Mouse (Mus musculus) left cerebral cortex, postnatal 14 days (tissue): Measurements from ENCODE around the gene Pagr1b. TPM values are rescaled to one million over a fixed set of nuclear protein-coding genes. Genes with fewer than 3 reads are reported as not detected.
A peak's percentile ranks its signal among the peaks of the same experiment; 100 is the strongest.

ENCODE experiments used
- DNase-seq, 2 experiments: peaks; one replicate each; pipeline ENCODE4 v3.0.0; 2021 to 2022; ENCODE audit warnings: low spot score in 2 of 2, mixed read lengths in 1 of 2
- intact Hi-C: fragments of 180-260 bp; cut with DNase I; formaldehyde crosslinking; loops from one replicate; pipeline ENCODE4 v1.15.1; 2025
- long read RNA-seq, 2 experiments: library from polyadenylated mRNA; stranded (forward); transcript quantifications; one replicate each; pipeline ENCODE4 v2.0.0; 2021
- total RNA-seq, 2 experiments: library from RNA; stranded (reverse); gene quantifications; 2 replicates each; pipeline ENCODE4 v1.2.3; 2021

Gene Pagr1b
- not detected for total RNA-seq
- long read RNA-seq, experiment 1: 0 reads
- long read RNA-seq, experiment 2: 0 reads

DNA sequence TGATC is at the start of gene Pagr1b:
Pagr1b (minus strand) TSS at position 4 of the 5 bp plus-strand sequence.
- intact Hi-C loops: loop anchor here (2.0 to 5.0 kb wide), 3 partner anchors 39 to 89 kb away; partner anchors contain the start of genes Asphd1, Cdipt and Cdiptos
- no peak for DNase-seq

DNA sequence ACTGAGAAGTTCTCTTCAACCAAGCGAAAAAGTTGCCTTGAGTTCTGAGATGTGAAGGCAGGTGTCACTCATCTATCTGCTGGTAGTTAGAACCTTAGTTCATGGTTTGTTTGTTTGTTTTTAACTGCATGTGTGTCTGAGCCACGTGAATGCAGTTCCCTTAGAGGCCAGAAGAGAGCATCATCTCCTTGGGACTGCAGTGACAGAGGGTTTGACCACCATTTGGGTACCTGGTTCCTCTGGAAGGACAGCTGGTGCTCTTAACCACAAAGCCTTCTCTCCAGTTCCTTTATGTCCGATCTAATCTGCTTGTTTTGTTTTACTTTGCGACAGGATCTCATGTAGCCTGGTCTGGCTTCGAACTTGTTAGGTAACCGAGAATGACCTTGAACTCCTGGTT is 49.3 kb upstream of the Pagr1b start:
- intact Hi-C loops: no loop called here
- DNase-seq: no peak

DNA sequence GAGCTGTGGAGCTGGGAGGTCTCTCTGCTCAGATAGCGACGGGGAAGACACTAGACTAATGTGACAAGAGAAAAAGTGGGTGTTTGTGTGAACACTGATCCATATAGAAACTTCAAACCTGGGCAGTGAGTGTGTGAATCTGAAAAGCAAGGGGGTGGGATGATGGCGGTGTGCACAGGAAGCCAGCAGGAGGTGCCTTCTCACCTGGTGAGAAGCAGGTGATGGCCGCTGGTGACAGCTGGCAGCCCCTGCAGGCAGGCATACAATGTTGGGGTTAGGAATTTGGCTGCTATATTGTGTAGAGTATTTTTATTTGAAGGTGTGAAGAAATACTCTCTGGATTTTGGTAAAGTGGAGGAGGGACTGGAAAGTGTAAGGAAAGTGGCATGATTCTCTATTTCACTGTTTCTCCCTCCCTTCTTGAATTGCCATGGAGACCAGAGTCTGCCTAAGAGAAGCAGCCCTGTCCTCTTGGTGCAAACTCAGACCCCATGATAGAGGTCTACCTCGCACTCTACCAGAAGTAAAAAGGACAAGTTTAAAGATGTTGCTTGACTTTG is 38.8 kb upstream of the Pagr1b start:
- DNase-seq: peak in 1 of 2 experiments; percentile 30
- intact Hi-C loops: no loop called here

DNA sequence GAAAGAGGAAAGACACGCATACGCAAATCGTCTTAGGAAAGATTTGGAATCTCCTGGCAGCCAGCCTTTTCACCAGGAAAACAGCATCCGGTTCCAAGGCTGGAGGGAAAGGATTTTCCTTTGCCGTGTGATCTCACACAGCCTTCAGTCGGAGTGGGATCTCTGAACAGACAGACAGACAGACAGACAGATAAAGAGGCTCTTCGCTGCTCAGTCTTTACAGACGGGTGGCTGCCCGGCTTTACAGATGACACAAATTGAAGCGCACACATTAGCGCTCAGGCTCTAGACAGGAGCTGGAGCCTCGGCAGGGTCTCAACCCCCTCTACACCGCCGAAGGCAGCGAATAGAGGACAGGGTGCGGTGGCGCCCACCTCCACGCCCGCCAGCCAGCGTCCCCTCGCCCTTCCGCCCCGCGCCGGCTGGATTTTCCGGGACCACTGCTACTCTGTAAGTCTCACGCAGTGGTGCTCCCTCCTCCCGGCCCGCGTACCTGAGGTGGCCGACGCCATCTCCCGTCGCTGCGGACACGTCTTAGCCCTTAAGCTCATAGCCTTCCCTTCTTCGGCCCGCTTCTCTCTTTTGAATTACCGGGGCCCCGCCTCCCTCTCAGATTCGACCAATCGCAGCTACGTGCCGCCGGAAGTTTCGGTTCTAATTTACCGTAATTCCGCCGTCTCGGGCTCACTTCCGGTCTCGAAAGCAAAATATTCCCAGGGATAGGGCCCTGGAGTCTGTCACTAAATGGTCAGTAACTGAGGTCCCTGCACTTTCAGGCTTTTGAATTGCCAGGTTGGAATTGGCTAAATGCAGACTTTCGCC is 25.8 kb upstream of the Pagr1b start, which contains the start of gene Kif22:
Kif22 (minus strand) TSS at position 621 of the 822 bp plus-strand sequence.
- intact Hi-C loops: loop anchor here (5.0 kb wide), 1 partner anchor 50 kb away; the partner anchor contains the start of gene AI467606
- DNase-seq: peak; percentile 80 to 90

DNA sequence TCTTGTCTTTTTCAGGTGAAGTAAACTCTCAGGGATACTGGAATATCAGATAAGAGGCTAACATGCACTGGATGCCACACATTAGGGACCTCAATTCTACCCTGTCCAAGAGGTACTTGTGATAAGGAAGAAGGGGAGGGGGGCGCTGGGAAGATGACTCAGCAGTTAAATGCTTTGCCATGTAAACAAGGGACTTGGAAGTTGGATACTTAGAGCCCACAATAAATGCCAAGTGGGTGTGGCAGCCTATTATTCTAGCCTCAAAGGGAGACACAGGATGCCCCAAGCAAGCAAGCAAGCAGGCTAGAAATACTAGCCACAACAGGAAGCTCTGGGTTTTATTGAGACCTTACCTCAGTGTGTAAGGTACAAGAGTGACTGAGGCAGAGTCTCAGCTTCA is 15.0 kb upstream of the Pagr1b start:
- intact Hi-C loops: no loop called here
- no peak for DNase-seq

DNA sequence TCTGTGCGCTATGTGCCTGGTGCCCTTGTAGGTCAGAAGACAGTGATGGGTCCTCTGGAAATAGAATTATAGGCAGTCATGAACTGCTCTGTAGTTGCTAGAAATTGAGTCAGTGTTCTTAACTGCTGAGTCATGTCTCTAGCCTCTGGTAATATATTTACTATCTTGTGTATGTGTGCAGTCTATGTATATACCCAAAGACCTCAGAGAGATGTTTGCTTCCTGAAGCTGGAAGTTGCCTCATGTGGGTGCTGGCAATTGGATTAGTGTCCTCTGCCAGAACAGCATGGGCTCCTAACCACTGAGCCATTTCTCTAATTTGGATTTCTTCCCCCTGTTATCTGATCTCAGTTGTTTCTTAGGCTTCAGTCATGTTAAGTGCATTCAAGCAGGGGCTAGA is 13.9 kb upstream of the Pagr1b start:
- DNase-seq: no peak

DNA sequence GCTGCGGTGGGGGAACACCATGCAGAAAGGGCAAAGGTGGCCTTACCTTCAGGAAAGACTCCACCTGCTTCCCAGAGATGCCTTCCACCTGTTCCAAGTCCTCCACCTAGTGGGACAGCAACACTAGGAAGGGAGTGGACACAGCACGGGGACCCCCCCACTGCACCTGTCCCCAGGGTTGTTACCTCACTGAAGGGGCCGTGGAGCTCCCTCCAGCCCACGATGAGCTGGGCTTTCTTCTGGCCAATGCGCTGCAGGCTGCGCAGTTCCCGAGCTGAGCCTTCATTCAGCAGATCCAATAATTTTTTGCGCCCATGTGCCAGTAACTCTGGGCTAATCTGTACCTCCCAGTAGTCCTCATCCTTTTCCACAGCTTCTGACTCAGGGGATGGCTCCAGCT is 11.6 kb upstream of the Pagr1b start:
- DNase-seq: peak in 1 of 2 experiments; percentile 45
- intact Hi-C loops: loop anchor here (5.0 kb wide), 1 partner anchor 146 kb away; the partner anchor contains the start of gene Taok2

More for the DNA sequence above, 13.9 kb upstream of the Pagr1b start:
- intact Hi-C loops: no loop called here

DNA sequence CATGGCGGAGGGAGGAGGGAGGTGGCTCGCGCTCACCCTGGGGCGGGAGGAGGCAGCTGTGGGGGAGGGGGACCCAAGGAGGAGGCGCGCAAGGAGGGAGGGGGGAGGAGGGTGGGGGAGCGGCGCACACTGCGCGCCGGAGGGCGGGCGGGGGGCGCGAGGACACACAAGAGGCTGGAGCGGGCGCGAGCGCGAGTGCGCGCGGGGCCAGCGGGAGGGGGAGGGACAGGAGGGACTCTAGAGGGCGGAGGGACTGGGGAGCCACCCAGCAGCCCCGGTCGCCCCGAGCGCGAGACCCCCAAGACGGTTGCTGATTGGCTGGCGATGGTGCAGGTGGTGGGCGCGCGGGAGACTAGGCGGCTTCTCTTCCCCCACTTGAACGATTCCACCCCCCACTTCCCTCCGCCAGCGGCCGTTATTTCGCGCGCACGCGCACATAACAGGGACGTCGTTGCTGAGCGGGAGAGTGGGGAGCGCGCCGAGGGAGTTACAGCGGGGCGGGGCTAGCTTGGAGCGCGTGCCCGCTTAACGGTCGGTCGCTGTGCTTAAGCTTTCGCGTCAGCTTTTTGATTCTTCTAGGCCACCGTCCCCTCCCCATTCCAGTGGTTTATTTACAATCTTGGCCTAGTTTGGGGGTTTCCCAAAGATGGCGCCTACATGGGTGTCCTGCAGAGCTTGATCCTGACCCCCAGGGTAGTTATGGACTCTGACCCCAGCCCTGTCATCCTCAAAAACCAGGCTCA is 10.9 kb upstream of the Pagr1b start, which contains the start of gene Maz:
Maz (minus strand) TSS at position 54 of the 743 bp plus-strand sequence.
- peak; percentile 100 for DNase-seq
- intact Hi-C loops: loop anchor here (5.0 kb wide), 1 partner anchor 145 kb away; the partner anchor contains the start of gene Taok2

DNA sequence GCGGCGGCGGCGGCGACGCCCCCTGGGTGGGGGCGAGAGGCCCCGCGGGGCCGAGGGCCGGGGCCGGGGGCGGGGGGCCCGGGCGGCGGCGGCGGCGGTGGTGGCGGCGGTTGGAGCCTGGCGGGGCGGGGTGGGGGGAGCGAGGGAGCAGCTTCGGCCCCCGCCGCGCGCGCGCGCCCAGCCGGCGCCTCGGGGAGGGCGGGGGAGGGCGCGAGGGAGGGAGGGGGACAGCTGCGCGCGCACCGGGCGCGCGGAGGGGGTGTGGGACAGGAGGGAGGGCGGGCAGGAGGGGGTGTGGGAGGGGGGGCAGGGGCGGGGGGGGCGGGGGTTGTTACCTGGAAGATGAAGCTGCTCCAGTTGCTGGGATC is 10.3 kb upstream of the Pagr1b start:
- DNase-seq: no peak
- intact Hi-C loops: loop anchor here (5.0 kb wide), 1 partner anchor 144 kb away; the partner anchor contains the start of gene Taok2

DNA sequence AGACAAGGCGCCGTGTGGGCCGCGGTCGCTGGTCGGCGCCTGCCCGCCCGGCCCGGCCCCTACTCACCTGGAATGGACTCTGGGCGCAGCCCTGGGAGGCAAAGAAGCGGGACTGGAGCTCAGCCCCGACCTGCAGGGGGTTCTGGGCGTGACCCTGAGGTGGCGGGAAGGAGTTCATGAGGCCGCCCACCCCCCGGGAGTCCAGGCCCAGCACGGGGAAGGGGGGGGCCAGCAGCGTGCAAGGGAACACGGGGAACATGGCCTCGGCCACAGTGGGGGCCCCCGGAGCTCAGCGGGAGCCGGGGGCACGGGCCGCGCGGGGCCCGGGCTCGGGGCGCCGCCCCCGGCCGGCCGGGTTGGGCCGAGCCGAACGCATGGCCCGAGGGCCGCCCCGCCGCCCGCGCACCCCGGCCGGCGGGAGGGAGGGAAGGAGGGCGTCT is 9.9 kb upstream of the Pagr1b start:
- intact Hi-C loops: loop anchor here (5.0 kb wide), 1 partner anchor 144 kb away; the partner anchor contains the start of gene Taok2
- DNase-seq: peak; percentile 43 to 45

DNA sequence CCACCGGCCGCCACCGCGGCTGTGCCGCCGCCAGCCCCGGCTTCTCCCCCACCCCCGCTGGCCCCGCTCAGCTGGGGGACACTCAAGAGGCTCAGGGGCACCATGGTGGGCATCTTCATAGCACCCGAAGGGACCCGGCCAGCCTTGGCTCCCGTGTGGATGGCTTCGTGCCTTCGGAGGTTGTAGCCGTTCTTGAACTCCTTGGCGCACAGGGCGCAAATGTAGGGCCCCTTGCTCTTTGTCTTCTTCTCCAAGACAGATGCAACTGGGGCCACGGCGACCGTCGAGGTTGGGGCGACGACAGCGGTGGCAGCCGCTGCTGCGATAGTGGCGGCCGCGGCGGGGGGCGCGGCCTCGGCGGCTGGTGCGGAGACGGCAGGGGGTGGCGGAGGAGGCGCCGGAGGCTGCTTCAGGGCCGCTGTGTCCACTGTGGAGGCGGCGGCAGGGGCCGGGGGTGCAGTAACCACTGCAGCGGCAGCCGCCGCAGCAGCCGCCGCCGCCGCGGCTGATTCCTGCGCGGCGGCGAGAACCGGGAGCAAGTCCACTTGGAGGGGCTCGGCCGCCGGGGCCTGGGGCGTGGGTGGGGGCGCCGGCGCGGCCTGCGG is 9.4 kb upstream of the Pagr1b start:
- intact Hi-C loops: loop anchor here (5.0 kb wide), 1 partner anchor 143 kb away; the partner anchor contains the start of gene Taok2

DNA sequence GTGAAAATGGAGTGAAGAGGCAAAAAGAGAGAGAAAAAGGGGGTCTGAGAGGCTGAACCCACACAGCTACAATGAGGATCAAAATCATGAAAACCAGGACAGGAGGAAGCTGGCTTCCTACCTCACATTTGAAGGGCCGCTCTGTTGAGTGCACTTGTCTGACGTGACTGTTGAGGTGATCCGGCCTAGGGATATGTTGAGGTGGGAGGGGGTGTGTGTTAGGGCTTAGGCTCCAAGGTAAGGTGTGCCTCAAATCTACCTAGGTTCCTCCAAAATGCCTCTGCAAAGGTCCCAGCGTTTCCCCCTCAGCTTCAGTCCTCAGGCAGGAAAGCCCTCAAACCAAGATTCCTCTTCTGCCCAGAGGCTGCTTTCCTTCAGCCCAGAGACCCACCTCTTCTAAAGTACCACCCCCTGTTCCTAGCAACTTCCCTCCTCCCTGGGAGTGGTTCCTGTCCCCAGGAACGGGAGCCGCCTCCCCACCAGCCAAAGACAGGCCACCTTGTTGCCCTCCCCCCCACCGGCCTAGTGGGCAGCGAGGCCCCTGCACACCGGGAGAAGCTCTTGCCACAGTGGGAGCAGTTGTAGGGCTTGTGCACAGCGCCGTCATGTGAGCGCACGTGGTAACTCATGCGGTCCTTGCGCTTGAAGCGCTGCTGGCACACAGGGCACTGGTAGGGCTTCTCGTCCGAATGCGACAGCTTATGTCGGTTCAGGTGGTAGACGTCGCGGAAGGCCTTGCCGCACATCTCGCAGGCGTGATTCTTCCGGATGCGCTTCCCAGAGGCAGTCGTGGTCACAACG is 8.7 kb upstream of the Pagr1b start:
- intact Hi-C loops: loop anchor here (5.0 kb wide), 1 partner anchor 143 kb away; the partner anchor contains the start of gene Taok2
- peak; percentile 82 to 93 for DNase-seq

More for the DNA sequence above, 9.4 kb upstream of the Pagr1b start:
- DNase-seq: peak in 1 of 2 experiments; percentile 31

DNA sequence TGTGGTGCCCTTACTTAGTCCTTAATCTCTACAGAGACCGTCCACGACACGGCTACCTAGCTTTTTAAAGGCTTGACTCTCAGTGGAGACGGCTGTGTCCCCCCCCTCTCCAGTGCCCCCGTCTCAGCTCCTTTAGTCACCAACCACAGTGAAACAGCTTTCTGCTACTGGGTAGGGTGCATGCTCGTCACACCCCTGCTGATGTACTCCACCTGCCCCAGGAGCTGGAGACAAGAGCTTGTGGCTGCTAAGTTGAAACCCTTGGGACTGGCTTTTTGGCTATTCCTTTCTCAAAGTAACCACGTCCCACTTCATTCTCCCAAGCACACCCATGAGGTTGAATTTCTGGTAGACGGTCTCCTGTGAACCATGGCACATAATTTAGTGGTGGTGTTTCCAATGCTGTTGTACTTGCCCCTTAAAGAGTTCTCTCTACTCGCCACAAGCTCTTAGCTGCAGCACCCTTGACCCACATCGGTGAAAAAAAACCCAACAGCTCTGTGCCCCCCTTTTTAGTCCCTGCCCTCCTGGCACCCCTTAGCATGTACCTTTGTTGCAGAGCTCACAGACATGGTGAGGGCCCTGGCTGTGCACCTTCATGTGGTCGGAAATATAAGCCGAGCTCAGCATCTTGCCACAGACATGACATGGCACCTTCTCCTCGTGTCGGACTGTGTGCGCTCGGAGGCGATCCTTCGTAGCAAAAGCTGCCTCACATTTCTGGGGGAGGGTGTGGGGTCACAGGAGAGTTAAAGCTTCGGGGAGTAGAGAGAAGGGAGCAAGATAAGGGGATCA is 7.8 kb upstream of the Pagr1b start:
- no peak for DNase-seq
- intact Hi-C loops: no loop called here

DNA sequence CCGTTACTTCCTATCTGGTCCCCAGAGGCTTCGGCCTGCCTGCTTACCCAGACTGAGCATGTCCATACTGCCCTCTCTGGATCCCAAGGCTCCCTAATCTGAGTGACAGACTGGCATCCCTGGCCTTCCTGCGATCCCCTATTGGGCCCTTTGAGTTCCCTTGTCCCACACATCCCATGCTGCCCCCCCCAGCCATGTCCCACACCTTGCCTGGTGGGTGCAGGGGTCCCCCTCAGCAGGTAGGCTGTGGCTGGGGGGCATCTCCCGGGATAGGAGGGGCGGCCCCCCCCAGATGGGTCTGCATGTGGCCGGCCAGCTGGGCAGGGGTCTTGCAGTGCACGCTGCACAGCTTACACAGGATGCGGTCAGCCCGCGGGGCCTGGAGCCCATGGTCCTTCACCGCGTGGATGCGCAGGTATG is 7.0 kb upstream of the Pagr1b start:
- no peak for DNase-seq
- intact Hi-C loops: no loop called here

DNA sequence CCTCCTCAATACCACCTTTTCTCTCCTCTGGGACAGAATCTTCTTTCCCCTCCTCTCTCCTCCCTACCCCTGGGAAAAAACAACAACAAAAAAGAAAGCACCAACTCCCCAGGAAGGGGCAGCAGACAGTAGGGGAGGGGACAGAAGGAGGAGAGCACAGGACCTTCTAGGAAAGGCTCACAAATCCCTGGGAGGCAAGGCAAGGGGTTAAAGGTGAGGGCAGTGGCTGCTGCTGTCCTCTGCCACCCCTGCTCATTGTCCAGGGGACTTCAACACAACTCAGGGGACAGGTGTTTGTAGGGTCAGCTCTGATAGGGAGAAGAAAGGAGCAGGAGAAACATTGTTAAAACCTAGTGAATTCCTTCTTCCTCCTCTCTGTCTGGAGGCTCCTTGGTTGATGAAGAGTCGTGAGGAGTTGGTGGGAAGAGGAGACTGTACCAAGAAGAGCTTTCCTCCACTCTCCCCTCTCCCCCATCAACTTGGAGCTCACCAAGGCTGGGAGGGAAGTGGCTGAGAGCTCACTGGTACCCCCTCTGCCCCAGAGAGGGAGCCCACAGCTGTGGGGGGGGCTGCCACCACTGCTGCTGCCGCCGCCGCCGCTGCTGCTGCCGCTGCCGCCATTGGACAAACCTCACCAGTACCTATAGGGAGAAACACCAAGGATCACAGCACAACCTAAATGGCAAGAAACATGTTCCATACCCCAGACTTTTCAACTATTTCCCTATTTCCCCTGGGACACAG is 6.4 kb upstream of the Pagr1b start:
- intact Hi-C loops: no loop called here
- DNase-seq: no peak

DNA sequence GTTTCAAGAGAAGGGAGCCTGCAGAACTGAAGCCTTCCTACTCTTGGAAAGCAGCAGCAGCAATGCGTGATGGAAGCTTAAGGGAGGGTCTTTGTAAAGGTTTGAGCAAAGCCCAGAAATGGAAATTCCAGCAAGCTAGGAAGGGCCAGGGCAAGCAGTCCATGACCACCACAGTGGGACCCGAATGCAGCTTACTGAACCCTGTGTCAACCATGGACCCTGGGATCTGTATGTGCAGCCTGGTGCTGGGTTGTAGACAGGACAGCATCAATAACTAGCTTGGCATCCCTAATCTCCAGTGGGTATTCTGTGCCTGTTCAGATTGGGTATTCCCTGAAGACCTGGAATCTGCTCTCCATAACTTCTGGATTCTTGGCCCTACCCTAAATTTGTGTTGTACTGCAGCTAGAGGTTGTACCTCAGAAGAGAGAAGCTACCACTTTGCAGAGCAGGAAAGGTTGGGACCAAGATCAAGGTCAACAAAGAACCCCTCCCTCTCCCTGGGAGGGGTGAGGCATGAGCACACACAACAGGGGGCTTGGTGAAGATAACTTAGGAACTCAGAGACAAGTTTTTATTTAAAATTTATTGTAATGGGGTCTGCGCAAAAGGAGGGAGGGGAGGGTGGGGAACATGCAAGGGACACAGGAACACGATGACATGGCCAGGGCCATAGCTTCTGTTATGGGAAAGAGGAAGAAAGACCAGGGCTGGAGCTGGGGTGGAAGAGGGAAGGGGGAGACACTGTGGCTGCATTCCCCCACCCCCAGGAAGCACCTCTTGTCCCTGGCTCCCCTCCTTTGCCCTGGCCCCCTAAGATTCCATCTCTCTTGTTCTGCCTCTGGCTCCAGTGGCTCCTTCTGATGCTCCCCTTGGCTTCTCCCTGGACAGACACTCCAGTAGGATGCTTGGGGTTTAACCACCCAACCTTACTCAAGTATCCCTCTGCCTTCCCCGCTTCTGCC is 5.6 kb upstream of the Pagr1b start:
- DNase-seq: no peak
- intact Hi-C loops: no loop called here
